Mouse (Mus musculus) small intestine, adult 2 months (tissue): Measurements from ENCODE around the gene Cbx5. TPM values are rescaled to one million over a fixed set of nuclear protein-coding genes. Genes with fewer than 3 reads are reported as not detected.
A peak's percentile ranks its signal among the peaks of the same experiment; 100 is the strongest.

Source experiments
- H3K27ac ChIP-seq: fragments of 200-500 bp; 2 replicates; pipeline ENCODE4 v1.5.1; 2012; ENCODE audit warnings: low read depth, low read length, control low read depth, inconsistent platforms; ENCODE audit not compliant: insufficient read depth
- H3K27me3 ChIP-seq: fragments of 200-500 bp; 2 replicates; pipeline ENCODE4 v1.6.1; 2012; ENCODE audit warnings: mild to moderate bottlenecking, moderate library complexity, low read length, inconsistent platforms; ENCODE audit not compliant: control insufficient read depth, insufficient read depth
- H3K36me3 ChIP-seq: fragments of 200-500 bp; 2 replicates; pipeline ENCODE4 v1.6.1; 2012; ENCODE audit warnings: mild to moderate bottlenecking, low read length, control low read depth, inconsistent platforms; ENCODE audit not compliant: control insufficient read depth, insufficient read depth
- H3K4me1 ChIP-seq: fragments of 200-500 bp; 2 replicates; pipeline ENCODE4 v1.6.1; 2012; ENCODE audit warnings: low read length, inconsistent platforms, mixed read lengths; ENCODE audit not compliant: control insufficient read depth, insufficient read depth, insufficient read length
- H3K4me3 ChIP-seq: fragments of 200-500 bp; 2 replicates; pipeline ENCODE4 v1.5.1; 2012; ENCODE audit warnings: low read depth, mild to moderate bottlenecking, control low read depth, inconsistent platforms, low read length, moderate library complexity
- CTCF ChIP-seq: fragments of 200-500 bp; IDR thresholded peaks from 2 replicates; pipeline ENCODE4 v1.5.1; 2012; ENCODE audit warnings: low read depth, mild to moderate bottlenecking, control low read depth, inconsistent platforms, low read length, moderate library complexity, mixed read lengths; ENCODE audit not compliant: insufficient replicate concordance, insufficient read length; ENCODE audit errors: extremely low read depth
- POLR2A ChIP-seq: fragments of 200-500 bp; IDR thresholded peaks from 2 replicates; pipeline ENCODE4 v1.6.1; 2012; ENCODE audit warnings: low read depth, mild to moderate bottlenecking, control low read depth, inconsistent platforms, low read length, moderate library complexity
- WGBS: fragments of 180-500 bp; shearing (Covaris S2); methylation state at CpG from one replicate; pipeline ENCODE4 v1.1.7; 2018; 5-methylcytosine and 5-hydroxymethylcytosine counted together
- polyA plus RNA-seq: library from polyadenylated mRNA; depleted of rRNA; stranded (reverse); fragments of >200 nt; gene quantifications from 2 replicates; pipeline ENCODE4 v1.2.3, GENCODE M21; 2012

The Cbx5 gene
- polyA plus RNA-seq, 1 experiment, result 2.8 TPM

DNA sequence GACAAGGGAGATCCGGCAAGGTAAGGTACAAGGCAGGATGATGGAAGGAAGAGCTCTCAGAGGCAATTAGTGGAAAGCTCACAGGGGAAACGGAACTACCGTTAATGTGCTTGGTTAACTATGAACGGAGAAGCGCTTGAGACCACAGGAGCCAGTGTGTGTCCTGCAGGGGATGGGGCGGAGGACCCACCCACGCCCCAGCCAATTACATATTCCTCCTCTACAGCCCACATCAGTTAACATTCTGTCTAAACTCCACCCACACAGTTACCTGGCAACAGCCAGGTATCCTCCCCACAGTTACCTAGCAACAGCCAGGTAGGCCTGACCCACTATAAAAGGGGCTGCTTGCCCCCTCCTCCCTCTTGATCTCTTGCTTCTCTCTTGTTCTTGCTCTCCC lies 82.7 kb downstream of the Cbx5 start:
- WGBS, result 88% methylated on average over 7 of the region's 7 CpGs
- TF ChIP-seq CTCF, result no peak
- TF ChIP-seq POLR2A, result no peak
- H3K27me3 ChIP-seq, result no peaks in the 10 kb centered on the region
- H3K4me3 ChIP-seq, result no peak overlapping the region
- no peak overlapping the region for H3K27ac ChIP-seq
- H3K36me3 ChIP-seq, result peaks cover 9% of the 10 kb centered on the region
- no peaks in the 10 kb centered on the region for H3K4me1 ChIP-seq

DNA sequence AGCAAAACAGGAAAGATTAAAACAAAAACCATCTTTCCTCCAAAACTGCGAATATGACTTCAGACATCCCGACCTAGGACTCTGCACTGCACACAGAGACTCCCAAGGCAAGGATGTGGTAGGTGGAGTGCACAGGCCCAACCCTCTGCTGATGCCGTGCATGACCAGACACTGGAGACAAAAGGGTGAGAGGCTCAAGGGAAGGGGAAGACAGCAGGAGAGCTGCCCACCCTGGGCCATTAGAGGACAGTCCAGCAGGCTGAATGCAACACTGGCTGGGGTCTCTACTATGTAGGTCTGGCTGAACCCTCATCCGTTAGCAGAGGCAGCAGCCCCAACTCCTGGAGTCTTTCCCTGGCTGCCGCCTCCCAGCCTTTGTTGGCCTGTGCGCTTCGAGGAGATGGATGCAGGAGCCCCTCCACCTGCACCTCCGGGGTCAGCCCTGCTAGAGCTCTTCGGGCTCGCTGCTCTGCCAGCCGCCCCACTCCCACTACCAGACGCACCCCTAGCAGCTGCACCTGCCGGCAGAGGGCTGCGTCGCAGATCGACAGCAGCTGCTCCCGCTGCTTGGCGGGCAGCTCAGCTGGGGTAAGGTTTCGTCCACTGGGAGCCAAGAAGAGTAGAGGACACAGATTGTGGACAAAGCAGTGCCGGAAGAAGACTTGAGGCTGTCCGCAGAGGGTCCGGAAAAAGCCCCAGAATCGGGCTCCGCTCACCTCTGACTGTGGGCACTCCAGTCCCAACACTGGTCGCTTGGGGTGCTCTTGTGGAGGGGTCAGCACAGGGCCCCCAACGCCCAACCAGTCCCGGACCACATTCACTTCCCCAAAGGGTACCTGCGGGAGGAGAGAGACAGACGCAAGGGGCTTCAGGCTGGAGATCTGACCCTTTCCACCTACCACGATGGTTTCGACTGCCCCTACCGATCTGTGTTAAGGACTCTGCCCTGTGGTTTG lies 84.0 kb downstream of the Cbx5 start:
- TF ChIP-seq CTCF (no peak), POLR2A (no peak)
- no peak overlapping the region for H3K27ac ChIP-seq
- WGBS, result 82% methylated on average over 32 of the region's 32 CpGs
- H3K4me1 ChIP-seq, result no peaks in the 10 kb centered on the region
- no peaks in the 10 kb centered on the region for H3K27me3 ChIP-seq
- no peak overlapping the region for H3K4me3 ChIP-seq
- peaks cover 9% of the 10 kb centered on the region for H3K36me3 ChIP-seq

DNA sequence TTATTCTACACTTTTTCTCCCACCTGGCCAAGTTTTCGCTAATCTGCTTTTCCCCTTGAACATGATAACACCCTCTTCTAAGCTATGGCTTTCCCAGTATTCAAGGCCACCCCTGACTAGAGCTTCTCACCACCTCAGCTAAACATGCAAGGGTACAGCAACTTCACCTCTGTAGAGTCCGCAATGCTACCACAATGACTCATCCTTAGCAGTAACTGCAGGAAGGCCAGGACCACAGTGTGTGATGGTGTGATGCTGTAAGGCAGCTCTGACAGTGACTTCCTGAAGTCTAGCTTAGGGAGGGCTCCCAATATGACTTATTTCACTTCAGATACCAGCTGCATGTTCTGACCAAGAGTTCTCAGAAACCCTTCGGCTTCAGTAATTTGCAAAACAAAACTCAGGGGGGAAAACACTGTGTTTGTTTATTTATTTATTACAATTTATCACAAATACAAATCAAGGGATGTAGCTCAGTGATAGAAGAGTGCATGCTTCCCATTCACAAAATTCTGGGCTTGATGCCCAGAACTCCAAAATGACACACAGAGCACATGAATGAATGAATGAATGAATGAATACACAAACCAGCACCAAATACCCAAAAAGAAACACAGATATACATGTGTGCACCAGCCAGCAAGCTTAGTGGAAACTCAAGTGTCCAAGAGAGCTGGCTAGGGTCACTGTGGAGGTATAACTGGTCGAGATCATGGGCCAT lies 86.6 kb downstream of the Cbx5 start:
- Histone ChIP-seq H3K4me1 (no peaks in the 10 kb centered on the region), H3K27ac (peak overlapping the region; percentile 10; the same call in 1 of the 2 replicates), H3K27me3 (no peaks in the 10 kb centered on the region), H3K4me3 (no peak overlapping the region), H3K36me3 (peaks cover 9% of the 10 kb centered on the region)
- 76% methylated on average over 4 of the region's 4 CpGs for whole genome bisulfite sequencing
- no peak for TF ChIP-seq POLR2A
- TF ChIP-seq CTCF, result no peak

DNA sequence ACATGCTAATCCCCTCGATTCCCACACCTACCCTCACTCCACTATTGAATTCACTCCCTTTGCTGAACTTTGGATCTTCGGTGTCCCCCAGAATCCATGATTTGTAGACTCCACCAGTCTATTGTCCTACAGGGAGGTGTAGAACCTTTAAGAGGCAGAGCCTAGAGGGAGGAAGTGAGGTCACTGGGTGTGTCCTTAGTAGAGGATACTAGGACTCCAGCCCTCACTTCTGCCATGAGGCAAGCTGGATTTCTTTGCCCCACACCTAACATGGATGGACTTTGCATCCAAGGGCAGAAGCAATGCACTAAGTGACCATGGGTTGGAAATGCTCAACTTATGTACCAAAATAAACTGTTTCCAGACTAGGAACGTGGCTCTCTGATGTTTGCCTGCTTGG lies 87.2 kb downstream of the Cbx5 start:
- no peak overlapping the region for H3K4me3 ChIP-seq
- H3K27me3 ChIP-seq, result no peaks in the 10 kb centered on the region; the same call in 1 of the 2 replicates
- peak overlapping the region; percentile 10; the same call in 1 of the 2 replicates for H3K27ac ChIP-seq
- H3K4me1 ChIP-seq, result no peaks in the 10 kb centered on the region
- no peak for TF ChIP-seq CTCF
- no peak for TF ChIP-seq POLR2A
- H3K36me3 ChIP-seq, result peaks cover 5% of the 10 kb centered on the region
- WGBS, result 88% methylated on average over 3 of the region's 3 CpGs

DNA sequence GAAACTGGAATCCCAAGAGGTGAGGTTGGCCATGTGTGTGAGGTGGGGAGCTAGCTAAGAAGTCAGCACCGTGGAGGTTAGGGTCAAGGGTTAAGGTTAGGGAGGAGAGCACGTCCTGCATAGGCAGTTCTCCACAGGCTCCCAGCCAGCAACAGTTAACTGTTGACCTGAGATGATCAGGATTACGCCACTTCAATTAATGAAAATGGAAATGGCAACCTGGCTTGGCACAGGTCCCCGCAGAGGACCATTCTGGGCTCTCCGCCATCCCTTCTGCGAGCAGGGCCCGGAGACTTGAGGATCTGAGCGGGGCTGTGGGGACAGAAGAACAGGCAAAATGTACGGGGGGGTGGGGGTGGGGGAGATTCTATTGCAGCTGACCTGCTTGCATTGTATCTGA lies 91.8 kb downstream of the Cbx5 start:
- 32% methylated on average over 9 of the region's 9 CpGs for WGBS
- Histone ChIP-seq H3K36me3 (no peaks in the 10 kb centered on the region), H3K27ac (no peak overlapping the region), H3K4me3 (no peak overlapping the region), H3K4me1 (0 out of 2 replicates have a peak, but pooled peaks cover 3% of the 10 kb centered on the region), H3K27me3 (peaks cover 26% of the 10 kb centered on the region)
- TF ChIP-seq POLR2A, result no peak
- no peak for TF ChIP-seq CTCF

DNA sequence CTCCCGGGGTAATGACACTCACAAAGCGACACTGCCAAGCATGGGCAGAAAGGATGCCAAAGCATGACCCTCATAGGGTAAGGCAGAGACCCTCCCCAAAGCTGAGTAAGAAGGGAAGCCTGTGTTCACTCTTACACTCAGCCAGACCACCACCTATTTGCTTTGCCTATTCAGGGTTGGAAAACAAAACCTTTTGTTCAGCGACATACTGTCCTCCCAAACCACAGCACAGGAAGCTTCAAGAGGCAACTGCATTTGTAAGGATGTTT lies 92.3 kb downstream of the Cbx5 start:
- 45% methylated on average over 3 of the region's 3 CpGs for WGBS
- Histone ChIP-seq H3K27me3 (peaks cover 26% of the 10 kb centered on the region), H3K4me3 (no peak overlapping the region), H3K4me1 (0 out of 2 replicates have a peak, but pooled peaks cover 3% of the 10 kb centered on the region), H3K27ac (no peak overlapping the region), H3K36me3 (no peaks in the 10 kb centered on the region)
- no peak for TF ChIP-seq CTCF
- no peak for TF ChIP-seq POLR2A
